Mouse (Mus musculus) cerebellum, adult 2 months (tissue): Measurements from ENCODE around the gene Fosl1.

Source experiments
- CTCF ChIP-seq: fragments of 200-500 bp; IDR thresholded peaks from 2 replicates; pipeline ENCODE4 v1.5.1; 2011; ENCODE audit warnings: low read depth, mild to moderate bottlenecking, control low read depth, low read length, moderate library complexity, borderline replicate concordance; ENCODE audit not compliant: insufficient read depth
- POLR2A ChIP-seq: fragments of 200-500 bp; IDR thresholded peaks from 2 replicates; pipeline ENCODE4 v1.6.1; 2011; ENCODE audit warnings: low read length, control low read depth, borderline replicate concordance; ENCODE audit not compliant: insufficient read depth

DNA sequence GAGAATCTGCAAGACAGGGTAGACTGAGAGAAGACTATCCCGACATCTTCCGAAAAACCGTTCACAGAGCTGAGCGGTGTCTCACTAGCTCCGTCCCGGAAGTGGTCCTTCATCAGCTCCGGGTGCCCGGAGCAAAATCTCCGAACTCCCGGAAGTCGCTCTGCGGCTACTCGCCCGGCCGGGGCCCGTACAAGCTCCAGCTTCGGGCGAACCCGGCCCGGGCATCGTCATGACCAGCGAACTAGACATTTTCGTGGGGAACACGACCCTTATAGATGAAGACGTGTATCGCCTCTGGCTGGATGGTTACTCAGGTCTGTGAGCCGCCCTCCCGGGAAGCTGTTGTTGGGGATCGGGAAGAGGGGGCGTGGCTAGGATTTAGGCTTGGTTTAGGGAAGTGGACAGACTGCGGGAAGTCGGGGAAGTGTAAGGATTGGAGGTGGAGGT, 13.1 kb downstream of the Fosl1 start, which contains the start of gene Fibp:
- TF ChIP-seq CTCF (no peak), POLR2A (peak; percentile 81; the same call in 1 of the 2 replicates)
